Mouse (Mus musculus) embryo, embryonic 11 days (tissue): ENCODE results near the gene 1700086D15Rik.
A peak's percentile ranks its signal among the peaks of the same experiment; 100 is the strongest.

Experiments
- DNase-seq: peaks from one replicate; pipeline ENCODE4 v3.0.0-alpha.2; 2015

The 1700086D15Rik gene

DNA sequence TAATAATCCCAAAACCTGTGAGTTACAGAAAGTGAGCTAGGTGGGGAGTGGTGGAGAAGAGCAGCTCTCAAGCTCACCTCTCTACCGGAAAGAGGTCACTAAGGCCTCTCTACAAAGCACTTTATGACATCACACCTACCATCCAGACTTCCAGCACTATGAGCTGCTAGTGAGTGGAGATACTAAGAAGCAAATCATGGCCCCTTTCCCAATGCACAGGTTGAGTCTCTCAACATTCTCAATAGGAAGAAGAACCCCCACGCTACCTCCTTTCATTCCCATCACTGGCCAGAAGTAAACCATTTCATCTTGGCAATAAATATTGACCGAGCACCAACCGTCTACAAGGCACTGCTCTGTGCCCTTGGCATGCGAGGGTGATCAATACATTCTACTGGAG, at the start of gene 1700086D15Rik:
1700086D15Rik (minus strand) TSS at position 101 of the 400 bp plus-strand sequence.
- no peak for DNase-seq

DNA sequence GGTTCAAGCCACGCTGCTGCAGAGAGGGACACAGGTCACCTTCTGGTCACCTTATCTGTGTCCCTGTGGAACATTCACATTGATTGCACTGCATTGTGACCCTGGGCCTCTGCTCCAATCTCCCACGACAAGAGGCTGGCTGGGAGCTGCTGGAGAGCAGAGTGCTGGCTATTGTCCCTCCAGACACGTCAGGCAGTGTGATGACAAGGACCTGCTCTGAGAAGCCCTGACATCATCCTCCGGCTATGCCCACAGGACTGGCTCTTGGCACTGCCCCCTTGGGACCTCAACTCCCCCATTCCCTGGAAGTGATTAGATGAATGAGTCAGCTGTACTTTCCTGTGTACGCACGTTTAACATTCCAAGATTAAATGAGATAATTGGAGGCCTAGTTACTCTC, 49.8 kb upstream of the 1700086D15Rik start:
- no peak for DNase-seq

DNA sequence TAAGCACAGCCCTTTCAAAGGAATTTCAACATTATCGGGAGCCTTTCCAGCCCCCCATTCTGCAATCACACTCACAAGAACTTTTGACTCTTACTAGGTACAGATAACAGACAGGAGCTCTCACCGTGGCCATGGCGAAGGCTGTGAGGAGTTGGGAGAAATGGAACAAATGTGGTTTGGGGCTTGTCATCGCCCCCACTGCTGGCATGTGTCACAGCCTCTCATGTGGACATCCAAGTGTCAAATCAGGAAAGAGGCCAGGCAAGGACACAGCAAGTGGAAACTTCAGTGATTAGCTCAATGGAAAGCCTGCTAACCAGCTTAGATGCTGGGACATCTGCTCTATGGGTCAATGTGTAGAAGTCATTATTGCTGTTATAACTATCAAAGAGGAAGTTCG, 45.6 kb upstream of the 1700086D15Rik start:
- no peak for DNase-seq

DNA sequence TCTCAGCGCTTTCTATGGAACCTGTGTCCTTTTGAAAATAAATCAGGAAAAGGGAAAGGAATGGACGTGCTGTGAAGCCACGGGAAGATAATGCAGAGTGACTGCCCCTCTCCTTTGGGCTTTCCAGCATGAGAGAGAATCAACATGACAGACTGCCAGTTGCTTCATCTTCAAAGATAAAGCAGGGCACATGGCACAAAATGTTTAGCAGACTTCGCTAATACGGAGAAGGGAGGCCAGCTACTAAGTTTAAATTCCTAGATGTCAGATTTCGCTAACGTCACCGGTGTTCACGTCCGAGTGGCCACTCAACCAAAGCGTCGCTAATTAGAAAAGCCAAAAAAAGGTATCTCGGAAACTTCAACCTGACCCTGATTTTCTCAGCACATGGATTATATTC, 45.0 kb upstream of the 1700086D15Rik start:
- DNase-seq, result peak; percentile 12

- no peak for DNase-seq
Measured at GRCm38 (mm10) chr11:65203020-65203419, 43.3 kb upstream of the 1700086D15Rik start.

GRCm38 (mm10) chr11:65202236-65202635, 42.5 kb upstream of the 1700086D15Rik start:
- no peak for DNase-seq

- DNase-seq, result no peak
Measured at GRCm38 (mm10) chr11:65198026-65198425, 38.3 kb upstream of the 1700086D15Rik start.

DNA sequence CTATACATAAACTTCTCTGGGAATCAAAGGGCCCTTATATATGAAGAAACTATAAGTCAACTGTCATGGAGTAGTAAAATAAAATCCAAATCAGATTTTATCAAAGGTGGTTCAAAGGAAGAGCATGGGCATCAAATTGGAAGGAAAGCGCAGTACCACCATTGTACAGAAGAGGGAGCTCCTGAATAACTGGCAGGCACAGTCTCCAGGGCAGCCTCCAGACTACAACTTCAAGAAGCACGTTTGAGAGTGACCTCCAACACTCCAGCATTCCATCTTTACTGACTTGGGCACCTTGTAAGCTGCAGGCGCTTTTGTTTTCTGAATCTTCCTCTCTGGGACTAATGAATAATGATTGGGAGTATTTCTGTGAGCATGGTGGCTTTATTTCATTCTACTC, 37.6 kb upstream of the 1700086D15Rik start:
- peak; percentile 80 for DNase-seq

- DNase-seq, result no peak
Measured at GRCm38 (mm10) chr11:65186974-65187373, 27.3 kb upstream of the 1700086D15Rik start.

DNA sequence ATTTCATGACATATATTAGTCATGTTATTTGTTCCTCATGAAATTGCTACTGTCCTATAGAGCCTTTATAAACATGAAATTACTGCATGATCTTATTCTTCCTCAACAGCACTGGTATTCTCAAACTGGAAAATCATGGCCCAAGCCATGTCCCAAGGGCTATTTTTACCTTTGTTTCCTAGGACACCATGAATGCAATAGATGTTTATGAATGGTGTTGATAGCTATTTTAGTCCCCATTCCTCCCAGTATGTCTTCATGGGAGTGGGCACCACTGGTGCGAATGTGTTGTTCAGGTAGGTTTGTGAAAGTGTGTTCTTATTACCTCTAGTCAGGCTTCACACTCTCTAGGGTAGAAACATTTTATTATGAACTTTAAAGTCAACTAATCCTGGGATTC, 25.4 kb upstream of the 1700086D15Rik start:
- no peak for DNase-seq

- no peak for DNase-seq
Measured at GRCm38 (mm10) chr11:65170121-65170750, 10.5 kb upstream of the 1700086D15Rik start.

GRCm38 (mm10) chr11:65162767-65163120, 3.1 kb upstream of the 1700086D15Rik start, which contains the start of gene Arhgap44:
TSS of gene Arhgap44 (minus strand) at chr11:65162961.
- DNase-seq, result peak; percentile 87

DNA sequence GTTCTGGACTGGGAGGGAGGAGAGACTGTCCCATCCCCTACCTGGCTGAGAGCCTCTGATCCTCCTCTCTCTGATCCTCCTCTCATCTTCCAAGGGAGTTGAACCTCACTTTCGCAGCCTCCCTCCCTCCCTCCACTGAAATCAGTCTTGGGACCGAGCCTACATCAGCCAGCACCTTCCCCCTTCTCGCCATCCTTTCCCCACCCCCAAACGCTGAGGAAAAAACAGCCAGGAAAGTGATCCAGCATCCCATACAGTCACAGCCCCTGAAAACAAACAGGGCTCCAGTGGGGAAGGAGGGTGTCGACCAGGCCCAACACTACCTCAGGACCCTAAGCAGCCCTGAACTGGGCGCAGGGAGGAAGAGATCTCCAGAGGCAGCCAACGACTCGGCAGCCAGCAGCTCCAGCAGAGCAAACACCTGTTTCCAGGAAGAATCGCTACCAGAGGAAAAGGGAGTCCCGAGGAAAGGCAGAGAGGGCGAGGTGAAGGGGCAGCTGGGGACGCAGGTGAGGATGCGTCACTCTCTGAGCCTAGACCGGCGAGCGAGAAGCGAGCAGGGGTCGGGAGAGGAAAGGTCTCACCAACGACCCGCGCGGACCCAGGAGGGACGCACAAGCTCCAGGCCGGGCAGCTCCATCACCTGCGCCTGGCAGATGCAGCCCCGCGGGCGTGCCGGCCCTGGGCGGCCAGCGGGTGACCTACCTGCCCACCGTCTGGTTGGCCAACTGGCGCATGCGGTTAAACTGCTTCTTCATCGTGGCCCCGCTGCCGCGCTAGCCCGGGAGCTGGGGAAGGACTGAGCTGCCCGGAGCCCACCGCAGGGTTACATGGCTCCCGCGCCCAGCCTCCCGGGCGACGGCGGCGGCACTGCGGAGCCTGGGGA, 2.4 kb upstream of the 1700086D15Rik start:
- DNase-seq, result no peak

- no peak for DNase-seq
Measured at GRCm38 (mm10) chr11:65160991-65161880, 1.5 kb upstream of the 1700086D15Rik start.

GRCm38 (mm10) chr11:65158658-65158990, 1.1 kb downstream of the 1700086D15Rik start:
- no peak for DNase-seq

DNA sequence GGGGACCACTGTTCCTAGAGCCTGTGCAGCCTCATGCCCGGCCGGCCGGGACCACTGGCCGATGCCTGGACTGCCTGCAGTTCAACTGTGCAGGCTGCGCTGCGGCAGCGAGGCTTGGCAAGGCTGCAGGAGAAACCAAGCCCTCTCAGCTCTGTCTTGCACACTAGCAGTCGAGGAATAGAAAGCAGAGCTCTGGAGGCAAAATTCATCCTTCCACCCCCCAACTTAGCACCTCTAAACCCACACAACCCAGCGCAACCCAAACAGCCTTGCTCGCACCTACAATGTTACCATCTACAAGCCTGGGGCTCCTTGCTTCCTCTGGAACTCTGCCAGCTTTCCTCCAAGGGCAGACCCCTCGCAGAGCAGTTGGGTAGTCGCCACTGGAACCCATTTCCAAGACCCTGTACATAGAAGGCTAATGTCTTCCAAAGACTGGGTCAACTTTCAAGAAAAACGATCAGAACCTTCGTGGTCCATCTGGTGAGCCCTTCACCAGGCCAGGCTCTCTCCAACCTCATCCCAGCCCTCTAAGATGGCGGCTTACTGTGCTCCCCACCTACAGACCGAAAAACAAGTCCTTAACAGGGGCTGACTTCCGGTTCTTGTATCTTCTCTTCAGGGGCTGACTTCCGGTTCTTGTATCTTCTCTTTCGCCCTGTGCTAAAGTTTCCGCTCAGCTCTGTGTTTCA, 1.6 kb downstream of the 1700086D15Rik start:
- DNase-seq, result no peak

GRCm38 (mm10) chr11:65153006-65153405, 6.7 kb downstream of the 1700086D15Rik start:
- no peak for DNase-seq

DNA sequence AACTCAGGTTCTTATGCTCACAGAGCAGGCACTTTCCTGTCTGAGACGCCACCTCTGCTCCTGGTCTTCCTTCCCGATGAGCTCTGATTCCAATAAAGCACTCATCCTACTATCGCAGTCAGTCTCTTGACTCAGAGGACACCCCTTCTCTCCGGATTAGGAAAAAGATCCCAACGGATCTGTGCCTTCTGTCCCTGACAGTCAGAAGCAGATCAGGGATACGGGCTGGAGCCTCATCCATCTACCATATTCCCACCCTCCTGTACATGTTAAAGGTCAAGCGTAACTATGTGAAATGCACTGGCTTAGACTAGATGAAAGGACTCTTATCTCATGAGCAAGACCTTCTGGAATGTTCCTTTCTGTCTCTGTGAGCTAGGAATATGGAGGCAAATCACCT, 11.2 kb downstream of the 1700086D15Rik start:
- DNase-seq, result no peak

GRCm38 (mm10) chr11:65142838-65143417, 16.8 kb downstream of the 1700086D15Rik start:
- no peak for DNase-seq

DNA sequence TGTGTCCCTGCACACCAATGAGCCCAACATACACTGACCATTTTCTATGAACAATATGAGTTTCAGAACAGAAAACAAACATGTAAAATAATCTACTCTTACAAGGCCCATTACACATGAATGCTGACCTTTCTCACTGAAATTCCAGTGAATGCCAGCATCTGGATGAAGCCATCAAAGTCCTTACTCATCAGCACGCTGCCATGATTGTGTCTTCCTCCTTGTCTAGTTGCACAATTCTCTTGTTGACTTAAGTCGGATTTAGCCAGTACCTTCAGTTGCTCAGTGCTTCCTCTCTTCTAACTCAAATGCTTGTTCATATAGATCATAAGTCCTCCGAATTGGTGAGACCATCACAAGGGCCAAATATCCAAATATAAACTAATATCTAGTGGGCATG, 20.7 kb downstream of the 1700086D15Rik start:
- no peak for DNase-seq

GRCm38 (mm10) chr11:65137145-65137652, 22.5 kb downstream of the 1700086D15Rik start:
- DNase-seq, result no peak

DNA sequence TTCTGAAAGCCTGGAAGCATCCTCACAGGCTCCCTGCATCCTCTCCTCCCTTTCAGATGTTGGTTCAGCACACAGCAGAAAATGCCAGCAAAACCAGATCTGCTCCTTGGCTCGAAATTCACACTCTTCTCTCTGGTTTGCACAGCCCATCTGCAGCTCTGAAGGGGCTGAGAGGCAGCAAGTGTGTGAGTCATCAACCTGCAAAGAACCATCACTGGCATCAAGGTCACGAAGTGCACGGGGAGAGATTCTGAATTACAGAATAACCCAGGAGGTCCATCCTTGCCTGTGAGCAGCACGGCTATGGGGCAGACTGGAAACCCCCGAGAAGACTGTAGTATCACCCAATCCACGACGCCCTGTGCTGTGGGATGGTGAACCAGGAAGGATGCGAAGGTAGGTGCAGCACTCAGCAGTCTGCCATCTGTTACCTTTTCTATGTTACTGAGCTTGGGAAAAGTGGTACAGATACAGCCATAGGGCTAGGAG, 24.4 kb downstream of the 1700086D15Rik start:
- no peak for DNase-seq
